Mouse (Mus musculus): ENCODE measurements around the gene Dnmt1. TPM values are rescaled to one million over a fixed set of nuclear protein-coding genes. Genes with fewer than 3 reads are reported as not detected.

The Dnmt1 gene
- polyA plus RNA-seq, 1 experiment = 18.3 TPM

DNA sequence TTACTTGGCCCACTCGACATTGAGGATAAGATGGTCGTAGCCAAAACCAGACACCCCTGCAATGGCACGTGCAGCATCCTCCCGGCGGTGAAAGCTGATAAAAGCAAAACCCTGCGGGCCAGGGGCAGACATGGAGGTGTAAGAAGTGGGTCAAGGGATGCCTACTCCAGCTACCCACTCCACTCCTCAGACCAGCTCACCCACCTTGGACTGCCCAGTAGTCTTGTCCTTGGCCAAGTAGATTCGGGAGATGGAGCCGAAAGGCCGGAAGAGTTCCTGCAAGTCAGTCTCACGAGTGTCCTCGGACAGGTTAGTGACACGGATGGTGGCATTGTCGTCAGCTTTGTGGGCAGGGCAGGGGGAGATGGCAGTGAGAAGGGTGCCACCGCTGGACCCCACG is 65.1 kb downstream of the Dnmt1 start:
- peaks cover 9% of the 10 kb centered on the region for H3K36me3 ChIP-seq (ENCODE audit: control insufficient read depth, insufficient read depth, low read length)
- H3K4me3 ChIP-seq (ENCODE audit: control insufficient read depth, low read depth, low read length) = no peak overlapping the region
- peaks cover 9% of the 10 kb centered on the region for H3K4me1 ChIP-seq (ENCODE audit: control insufficient read depth, insufficient read depth, low read length)
- no peak for TF ChIP-seq POLR2A (IDR thresholded peaks at IDR 0.05; ENCODE audit: control insufficient read depth, low read depth, low read length)
- TF ChIP-seq CTCF (IDR thresholded peaks at IDR 0.05; ENCODE audit: control insufficient read depth, insufficient read depth, insufficient replicate concordance, low read depth, low read length) = no peak
- H3K27me3 ChIP-seq (ENCODE audit: control insufficient read depth, insufficient read depth, low read length) = no peaks in the 10 kb centered on the region
- no peak overlapping the region for H3K27ac ChIP-seq (ENCODE audit: control insufficient read depth, insufficient read depth, low read depth, low read length)

DNA sequence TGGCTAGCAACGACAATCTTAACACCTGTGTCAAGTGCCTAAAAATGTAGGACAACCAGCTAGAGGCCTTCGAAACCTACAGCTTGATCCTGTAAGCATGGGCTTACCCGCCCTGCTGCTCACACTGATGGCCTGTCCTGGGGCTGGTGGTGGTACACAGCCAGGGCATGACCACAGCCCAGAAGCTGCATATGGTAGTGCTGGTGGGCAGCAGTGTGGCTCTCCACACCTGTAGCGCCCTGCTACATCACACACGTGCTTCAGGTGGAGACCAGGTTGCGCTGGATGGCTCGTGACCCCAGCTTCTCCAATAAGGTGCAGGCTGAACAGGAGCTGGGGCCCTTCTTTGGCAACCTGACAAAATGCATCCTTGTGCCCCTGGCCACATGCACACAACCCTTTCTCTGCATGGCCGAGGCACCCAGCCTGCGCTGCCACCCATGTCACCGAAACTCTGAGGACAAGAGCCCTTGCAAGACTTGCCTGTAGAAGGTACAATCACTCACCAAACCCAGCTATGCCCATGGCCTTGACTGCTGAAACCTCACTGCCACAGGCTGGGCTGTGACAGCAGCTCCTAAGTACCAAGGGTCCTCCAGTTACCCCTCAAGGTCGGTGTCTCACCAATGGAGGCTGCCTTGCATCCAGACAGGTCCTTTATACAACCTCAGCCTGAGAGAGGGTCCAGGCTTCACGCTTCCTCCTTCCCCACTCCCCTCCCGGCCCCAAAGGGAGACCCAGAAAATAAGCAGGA is 65.9 kb downstream of the Dnmt1 start:
- peaks cover 9% of the 10 kb centered on the region for H3K36me3 ChIP-seq (ENCODE audit: control insufficient read depth, insufficient read depth, low read length)
- TF ChIP-seq POLR2A (IDR thresholded peaks at IDR 0.05; ENCODE audit: control insufficient read depth, low read depth, low read length) = no peak
- no peak for TF ChIP-seq CTCF (IDR thresholded peaks at IDR 0.05; ENCODE audit: control insufficient read depth, insufficient read depth, insufficient replicate concordance, low read depth, low read length)

DNA sequence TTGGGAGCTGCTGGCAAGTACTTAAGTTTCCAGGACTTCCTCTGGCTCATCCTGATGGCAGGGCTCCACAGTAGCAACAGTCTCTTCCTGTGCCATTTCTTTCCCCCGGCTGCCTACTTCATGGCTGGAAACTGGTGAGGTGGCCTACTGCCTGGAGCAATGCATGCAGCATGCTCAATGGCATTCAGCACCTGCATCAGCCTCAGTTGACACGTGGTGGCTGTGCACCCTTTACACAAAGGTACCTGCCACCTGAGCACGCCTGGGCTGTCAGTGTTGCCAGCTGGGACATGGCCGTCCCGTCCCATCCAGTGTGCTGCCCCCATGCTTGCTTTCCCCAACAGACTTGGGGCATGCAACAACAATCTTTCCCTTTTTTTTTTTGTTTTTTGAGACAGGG is 66.6 kb downstream of the Dnmt1 start:
- TF ChIP-seq POLR2A (IDR thresholded peaks at IDR 0.05; ENCODE audit: control insufficient read depth, low read depth, low read length) (no peak), CTCF (IDR thresholded peaks at IDR 0.05; ENCODE audit: control insufficient read depth, insufficient read depth, insufficient replicate concordance, low read depth, low read length) (no peak)
- no peak overlapping the region for H3K27ac ChIP-seq (ENCODE audit: control insufficient read depth, insufficient read depth, low read depth, low read length)
- no peaks in the 10 kb centered on the region for H3K27me3 ChIP-seq (ENCODE audit: control insufficient read depth, insufficient read depth, low read length)
- peaks cover 9% of the 10 kb centered on the region for H3K4me1 ChIP-seq (ENCODE audit: control insufficient read depth, insufficient read depth, low read length)
- H3K4me3 ChIP-seq (ENCODE audit: control insufficient read depth, low read depth, low read length) = no peak overlapping the region
- H3K36me3 ChIP-seq (ENCODE audit: control insufficient read depth, insufficient read depth, low read length) = peaks cover 9% of the 10 kb centered on the region

More for the DNA sequence above, 65.9 kb downstream of the Dnmt1 start:
- Histone ChIP-seq H3K4me3 (ENCODE audit: control insufficient read depth, low read depth, low read length) (no peak overlapping the region), H3K27me3 (ENCODE audit: control insufficient read depth, insufficient read depth, low read length) (no peaks in the 10 kb centered on the region), H3K4me1 (ENCODE audit: control insufficient read depth, insufficient read depth, low read length) (peaks cover 7% of the 10 kb centered on the region), H3K27ac (ENCODE audit: control insufficient read depth, insufficient read depth, low read depth, low read length) (no peak overlapping the region)

DNA sequence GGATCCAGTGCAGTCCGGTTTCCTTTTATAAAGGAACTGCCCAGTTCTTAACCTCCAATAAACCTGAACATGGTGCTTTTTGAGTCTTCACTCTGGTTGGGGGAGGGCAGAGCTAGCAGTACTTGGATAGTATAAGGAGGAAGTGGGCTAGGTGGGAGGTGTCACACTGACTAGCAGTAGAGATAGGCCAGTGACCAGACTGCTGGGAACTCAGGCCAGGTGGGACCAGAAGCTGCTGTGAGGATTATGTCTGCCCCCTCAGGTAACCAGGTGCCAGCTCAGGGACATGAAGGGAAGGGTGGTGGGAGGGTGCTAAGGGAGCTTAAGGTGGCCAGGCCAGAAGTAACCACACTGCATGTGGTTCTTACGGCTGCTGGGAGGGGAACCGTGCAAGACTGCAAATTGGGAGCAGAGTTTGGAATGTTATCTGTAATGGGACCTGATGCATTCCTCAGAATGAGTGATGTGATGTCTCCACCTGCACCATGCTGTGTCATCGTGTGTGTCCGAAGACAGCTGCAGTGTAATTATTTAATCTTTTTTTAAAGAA is 67.5 kb downstream of the Dnmt1 start:
- Histone ChIP-seq H3K4me1 (ENCODE audit: control insufficient read depth, insufficient read depth, low read length) (peaks cover 5% of the 10 kb centered on the region), H3K4me3 (ENCODE audit: control insufficient read depth, low read depth, low read length) (no peak overlapping the region), H3K27me3 (ENCODE audit: control insufficient read depth, insufficient read depth, low read length) (no peaks in the 10 kb centered on the region), H3K36me3 (ENCODE audit: control insufficient read depth, insufficient read depth, low read length) (peaks cover 9% of the 10 kb centered on the region), H3K27ac (ENCODE audit: control insufficient read depth, insufficient read depth, low read depth, low read length) (no peak overlapping the region)
- no peak for TF ChIP-seq CTCF (IDR thresholded peaks at IDR 0.05; ENCODE audit: control insufficient read depth, insufficient read depth, insufficient replicate concordance, low read depth, low read length)
- TF ChIP-seq POLR2A (IDR thresholded peaks at IDR 0.05; ENCODE audit: control insufficient read depth, low read depth, low read length) = no peak

DNA sequence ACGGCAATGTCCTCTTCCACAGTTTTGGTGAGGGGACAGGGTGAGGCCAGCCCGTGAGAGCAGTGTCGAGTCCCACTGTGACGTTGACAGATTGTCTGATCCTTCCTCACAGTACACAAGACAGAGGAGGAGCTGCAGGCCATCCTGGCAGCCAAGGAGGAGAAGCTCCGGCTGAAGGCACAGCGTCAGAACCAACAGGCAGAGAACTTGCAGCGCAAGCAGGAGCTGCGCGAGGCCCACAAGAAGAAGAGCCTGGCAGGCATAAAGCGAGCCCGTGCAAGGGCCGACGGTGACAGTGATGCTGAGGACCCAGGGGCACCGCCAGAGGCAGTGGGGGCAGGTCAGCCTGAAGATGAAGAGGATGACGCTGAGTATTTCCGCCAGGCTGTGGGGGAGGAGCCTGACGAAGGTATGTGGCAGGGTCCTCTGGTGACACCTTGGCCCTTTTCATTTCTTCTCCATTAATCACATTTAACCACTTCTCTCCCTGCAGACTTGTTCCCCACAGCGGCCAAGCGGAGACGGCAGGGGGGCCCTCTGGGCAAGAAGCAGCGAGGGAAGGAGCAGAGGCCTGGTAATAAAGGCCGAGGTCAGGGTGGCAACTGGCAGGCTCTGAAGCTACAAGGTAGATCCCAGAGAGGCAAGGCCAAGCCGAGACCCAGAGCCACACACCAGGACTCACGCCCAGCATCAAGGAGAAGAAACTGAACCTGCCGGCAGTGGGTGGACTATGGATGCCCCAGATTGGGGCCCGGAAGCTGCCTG is 68.2 kb downstream of the Dnmt1 start:
- peaks cover 9% of the 10 kb centered on the region for H3K36me3 ChIP-seq (ENCODE audit: control insufficient read depth, insufficient read depth, low read length)
- H3K27ac ChIP-seq (ENCODE audit: control insufficient read depth, insufficient read depth, low read depth, low read length) = no peak overlapping the region
- H3K4me1 ChIP-seq (ENCODE audit: control insufficient read depth, insufficient read depth, low read length) = peaks cover 8% of the 10 kb centered on the region
- no peak for TF ChIP-seq POLR2A (IDR thresholded peaks at IDR 0.05; ENCODE audit: control insufficient read depth, low read depth, low read length)
- no peak for TF ChIP-seq CTCF (IDR thresholded peaks at IDR 0.05; ENCODE audit: control insufficient read depth, insufficient read depth, insufficient replicate concordance, low read depth, low read length)
- H3K4me3 ChIP-seq (ENCODE audit: control insufficient read depth, low read depth, low read length) = no peak overlapping the region
- no peaks in the 10 kb centered on the region for H3K27me3 ChIP-seq (ENCODE audit: control insufficient read depth, insufficient read depth, low read length)

DNA sequence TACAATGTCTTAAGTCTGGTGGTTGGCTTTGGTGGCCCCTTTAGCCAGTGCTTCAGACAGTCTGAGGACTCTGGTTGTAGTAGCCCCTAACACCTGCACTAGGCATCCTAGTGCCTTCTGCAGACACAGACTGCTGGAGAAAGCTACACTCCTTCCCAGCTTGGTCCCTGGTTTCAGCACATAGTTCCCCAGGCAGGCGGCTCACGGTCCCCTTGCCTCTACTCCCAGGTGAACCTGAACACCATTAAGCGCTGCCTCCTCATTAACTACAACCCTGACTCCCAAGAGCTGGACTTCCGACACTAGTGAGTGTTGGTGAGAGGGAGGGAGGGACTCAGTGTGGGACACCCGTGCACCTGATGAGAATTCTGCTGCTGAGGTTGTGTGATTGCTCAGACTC is 69.3 kb downstream of the Dnmt1 start:
- Histone ChIP-seq H3K27me3 (ENCODE audit: control insufficient read depth, insufficient read depth, low read length) (no peaks in the 10 kb centered on the region), H3K27ac (ENCODE audit: control insufficient read depth, insufficient read depth, low read depth, low read length) (no peak overlapping the region), H3K4me1 (ENCODE audit: control insufficient read depth, insufficient read depth, low read length) (peaks cover 9% of the 10 kb centered on the region), H3K36me3 (ENCODE audit: control insufficient read depth, insufficient read depth, low read length) (peaks cover 7% of the 10 kb centered on the region), H3K4me3 (ENCODE audit: control insufficient read depth, low read depth, low read length) (no peak overlapping the region)
- TF ChIP-seq CTCF (IDR thresholded peaks at IDR 0.05; ENCODE audit: control insufficient read depth, insufficient read depth, insufficient replicate concordance, low read depth, low read length) = no peak
- TF ChIP-seq POLR2A (IDR thresholded peaks at IDR 0.05; ENCODE audit: control insufficient read depth, low read depth, low read length) = no peak
